Mouse (Mus musculus) layer of hippocampus, adult 18-20 months (tissue): ENCODE measurements at regions not wholly inside any gene's neighbourhood (a gene's known extent, or its start where the extent isn't known, plus 50 kb on each side); places are given as distances from the start of the nearest gene placed in this dataset.

Source experiments
- DNase-seq, 2 experiments: peaks; one replicate each; pipeline ENCODE4 v3.0.0; 2022; ENCODE audit warnings: low spot score in 2 of 2

DNA sequence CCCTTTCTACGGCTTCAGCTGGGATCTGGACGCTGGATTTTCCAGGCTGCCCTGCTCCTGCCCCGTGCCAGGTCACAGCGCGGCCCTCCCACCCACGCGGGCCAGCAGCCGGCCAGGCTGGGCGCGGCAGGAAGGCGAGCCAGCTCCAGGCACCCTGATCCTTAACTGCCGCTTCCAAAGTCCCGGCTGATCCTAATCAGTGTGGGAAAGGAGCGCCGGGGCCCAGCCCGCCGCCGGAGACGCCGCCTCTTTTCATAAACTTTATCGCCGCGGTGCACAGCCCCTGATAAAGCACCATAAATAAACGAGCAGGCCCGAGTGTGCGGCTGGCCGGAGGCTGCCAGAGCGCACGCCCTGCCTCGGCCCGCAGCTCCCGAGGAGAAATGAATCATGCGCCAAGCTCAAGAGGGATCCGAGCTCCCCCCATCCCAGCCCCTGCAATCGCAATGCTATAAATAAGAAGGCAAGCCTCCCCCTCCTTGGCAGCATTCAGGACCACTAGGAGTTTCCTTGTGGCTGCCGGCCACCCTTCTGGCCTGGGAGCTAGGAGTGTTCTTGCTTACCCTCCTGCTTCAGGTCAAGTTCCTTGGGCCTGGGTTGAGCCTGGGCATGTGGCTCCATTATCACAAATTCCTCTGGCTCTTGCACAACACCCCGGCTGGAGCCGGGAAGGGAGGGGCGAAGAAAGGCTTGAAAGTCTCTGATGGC lies 118.1 kb upstream of the Hes1 start:
- DNase-seq: peak in 1 of 2 experiments; percentile 37

DNA sequence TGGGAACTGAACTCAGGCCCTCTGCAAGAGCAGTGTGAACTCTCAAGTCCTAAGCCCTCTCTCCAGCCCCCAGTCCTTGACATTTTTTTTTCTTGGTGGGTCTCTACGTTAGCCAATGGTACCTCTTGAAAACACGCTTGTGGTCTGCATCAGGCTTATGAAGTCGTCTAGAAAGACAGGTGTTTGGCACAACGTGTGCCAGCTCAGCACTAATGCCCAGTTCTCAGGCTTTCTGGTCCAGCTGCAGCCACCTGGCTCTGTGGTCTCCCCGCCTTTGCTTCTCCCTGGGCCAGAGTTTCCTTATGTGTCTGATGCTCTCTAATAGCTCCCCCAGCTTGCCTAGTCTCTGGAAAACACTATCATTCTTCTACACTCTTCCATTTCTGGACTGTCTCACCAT lies 117.2 kb upstream of the Hes1 start:
- DNase-seq: no peak

- no peak for DNase-seq
Measured at GRCm38 (mm10) chr16:29947670-29948069, 116.5 kb upstream of the Hes1 start.

GRCm38 (mm10) chr16:29950136-29950535 lies 114.0 kb upstream of the Hes1 start:
- no peak for DNase-seq

GRCm38 (mm10) chr16:29950791-29951190 lies 113.4 kb upstream of the Hes1 start:
- DNase-seq: no peak

DNA sequence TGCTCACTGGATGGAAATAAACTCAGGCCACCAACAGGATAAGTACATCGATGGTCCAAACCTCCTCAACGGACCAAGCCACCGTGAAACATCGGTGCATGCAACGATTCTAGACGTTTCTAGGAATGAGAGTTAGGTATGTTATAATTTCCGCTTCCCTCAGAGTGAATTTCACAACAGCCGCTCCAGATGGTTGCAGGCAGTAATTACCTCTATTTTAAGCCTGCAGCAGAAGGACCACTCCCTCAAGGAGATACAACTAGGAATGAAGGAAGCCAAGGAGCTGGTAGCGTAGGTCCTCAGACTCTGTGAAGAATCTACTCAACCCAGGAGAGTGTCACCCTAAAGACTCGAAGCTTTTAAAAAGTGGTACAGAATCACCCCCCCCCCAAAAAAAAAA lies 109.5 kb upstream of the Hes1 start:
- DNase-seq: peak in 1 of 2 experiments; percentile 15

- no peak for DNase-seq
Measured at GRCm38 (mm10) chr16:29956904-29957303, 107.3 kb upstream of the Hes1 start.

DNA sequence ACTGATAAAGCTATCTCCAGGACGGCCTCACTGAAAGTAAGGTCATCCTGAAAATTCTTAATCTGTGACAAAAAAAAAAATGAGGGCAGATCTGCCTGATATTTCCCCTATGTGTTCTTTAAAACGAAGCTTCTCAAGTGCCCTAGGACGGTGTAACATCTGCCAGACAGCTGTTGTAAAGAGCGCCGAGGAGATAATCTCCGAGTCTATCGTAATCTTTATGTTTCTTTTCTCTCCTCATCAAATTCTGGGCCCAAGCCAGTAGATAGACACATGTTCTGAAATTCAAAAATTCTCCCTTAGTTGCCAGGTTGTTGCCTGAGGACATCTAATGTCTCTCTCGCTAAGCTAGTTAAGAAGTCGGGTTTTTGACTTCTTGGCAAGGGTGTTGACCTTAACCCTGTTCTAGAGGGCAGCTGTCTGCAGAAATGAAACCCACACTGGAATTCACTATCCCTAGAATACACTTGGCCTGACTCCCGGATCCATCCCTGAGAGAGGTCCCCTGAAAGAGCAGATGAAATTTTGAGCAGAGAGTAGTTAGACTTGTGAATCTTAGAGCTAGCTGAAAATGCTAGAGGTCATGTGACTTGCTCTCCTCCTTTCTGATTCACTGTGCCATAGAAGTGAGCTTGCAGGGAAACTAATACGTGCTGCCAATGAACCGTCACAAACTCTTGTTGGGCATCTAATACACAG lies 104.1 kb upstream of the Hes1 start:
- no peak for DNase-seq

- no peak for DNase-seq
Measured at GRCm38 (mm10) chr16:29963284-29963683, 100.9 kb upstream of the Hes1 start.

- DNase-seq: no peak
Measured at GRCm38 (mm10) chr16:29964563-29964962, 99.6 kb upstream of the Hes1 start.

DNA sequence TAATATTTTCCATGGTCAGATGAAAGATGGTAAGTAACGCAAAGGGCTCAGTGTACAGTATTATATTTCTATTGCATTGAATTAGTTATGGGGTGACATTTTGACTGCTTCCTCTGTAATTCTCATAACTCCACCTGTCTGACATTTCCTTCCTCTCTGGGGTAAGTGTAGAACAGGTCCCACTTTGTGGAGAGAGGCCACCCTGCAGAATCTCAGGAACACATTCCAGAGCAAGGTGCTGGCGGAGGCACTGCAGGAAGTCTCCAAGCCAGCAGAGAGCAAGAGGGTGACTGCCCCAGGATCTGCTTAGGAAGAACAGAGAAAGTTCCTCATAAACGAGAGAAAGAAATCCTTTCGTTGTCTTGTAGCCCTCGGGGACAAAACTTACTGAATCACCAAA lies 95.4 kb upstream of the Hes1 start:
- no peak for DNase-seq

GRCm38 (mm10) chr16:29972741-29973141 lies 91.4 kb upstream of the Hes1 start:
- DNase-seq: no peak

DNA sequence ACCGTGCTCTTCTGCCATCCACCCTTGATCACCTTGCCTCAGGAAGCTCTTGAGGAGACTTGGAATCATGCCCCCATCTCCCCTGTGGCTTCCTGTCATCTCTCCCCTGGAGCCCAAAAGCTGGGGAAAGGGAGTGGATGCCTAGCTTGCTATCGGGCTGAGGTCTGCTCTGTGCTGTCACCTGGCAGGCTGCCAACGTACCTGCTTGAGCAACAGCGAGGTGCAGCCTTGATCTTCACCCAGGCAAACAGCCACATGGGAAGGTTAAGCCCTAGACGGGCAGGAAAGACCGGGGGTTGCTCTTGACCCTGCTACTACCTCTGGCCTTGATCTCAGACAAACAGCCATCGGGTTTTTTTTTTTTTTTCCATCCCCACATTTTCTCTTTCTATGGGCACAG lies 90.9 kb upstream of the Hes1 start:
- no peak for DNase-seq

- no peak for DNase-seq
Measured at GRCm38 (mm10) chr16:29975800-29976199, 88.4 kb upstream of the Hes1 start.

DNA sequence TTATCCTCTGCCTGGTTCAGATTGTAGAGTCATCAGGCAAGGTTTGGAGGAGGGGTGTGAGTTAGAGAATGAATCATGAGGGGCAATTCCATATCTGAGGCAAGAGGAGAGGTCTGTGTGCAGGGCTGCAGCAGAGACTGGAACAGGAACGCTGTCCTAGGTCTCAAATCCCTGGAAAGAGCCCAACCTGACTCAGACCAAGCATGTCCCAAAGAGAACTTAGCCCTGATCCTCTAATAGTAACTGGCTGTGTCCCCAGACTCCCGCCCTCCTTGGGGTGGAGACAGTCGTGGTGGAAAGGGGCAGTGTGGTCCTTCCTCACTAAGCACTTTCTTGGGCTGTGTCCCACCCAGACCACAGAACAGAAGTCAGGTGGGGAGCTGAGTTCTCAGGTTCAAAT lies 87.2 kb upstream of the Hes1 start:
- DNase-seq: no peak

DNA sequence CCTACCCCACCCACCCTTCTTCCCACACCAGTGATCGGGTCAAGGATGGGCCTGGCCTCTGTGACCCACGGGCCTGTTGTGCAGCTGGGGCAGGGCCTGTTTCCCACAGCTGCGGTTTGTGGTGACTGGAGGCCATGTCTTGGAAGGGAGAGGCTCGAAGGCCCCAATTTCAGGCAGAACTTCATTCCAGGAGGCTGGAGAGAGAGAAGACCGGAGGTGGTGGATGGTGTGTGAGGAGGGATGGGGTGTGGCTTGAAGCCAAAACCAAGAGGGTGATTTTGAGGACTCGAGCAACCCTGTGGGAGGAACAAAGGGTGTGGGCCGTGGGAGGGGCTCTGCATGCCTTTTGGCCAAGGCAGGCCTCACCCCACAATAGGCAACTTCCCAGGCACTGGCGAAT lies 86.5 kb upstream of the Hes1 start:
- DNase-seq: no peak

DNA sequence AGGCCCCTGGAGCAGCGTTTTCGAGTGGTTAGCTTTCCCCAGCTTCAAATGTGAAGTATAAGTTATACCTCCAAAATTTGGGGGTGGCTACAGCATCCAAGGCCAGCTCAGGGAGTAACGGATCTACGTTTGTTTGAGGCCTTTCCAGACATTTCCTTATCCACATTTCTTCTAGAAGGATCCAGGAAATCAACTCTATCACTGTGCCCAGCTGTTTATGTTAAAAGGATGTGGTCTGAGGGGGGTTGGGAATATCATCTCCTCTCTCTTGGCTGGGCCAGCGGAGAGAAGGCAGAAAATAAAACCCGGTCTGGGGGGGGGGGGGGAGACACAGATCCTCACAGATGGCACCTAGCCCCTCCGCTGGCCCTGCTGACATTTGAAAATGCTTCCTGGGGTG lies 85.1 kb upstream of the Hes1 start:
- no peak for DNase-seq

GRCm38 (mm10) chr16:29981543-29981942 lies 82.6 kb upstream of the Hes1 start:
- DNase-seq: no peak

DNA sequence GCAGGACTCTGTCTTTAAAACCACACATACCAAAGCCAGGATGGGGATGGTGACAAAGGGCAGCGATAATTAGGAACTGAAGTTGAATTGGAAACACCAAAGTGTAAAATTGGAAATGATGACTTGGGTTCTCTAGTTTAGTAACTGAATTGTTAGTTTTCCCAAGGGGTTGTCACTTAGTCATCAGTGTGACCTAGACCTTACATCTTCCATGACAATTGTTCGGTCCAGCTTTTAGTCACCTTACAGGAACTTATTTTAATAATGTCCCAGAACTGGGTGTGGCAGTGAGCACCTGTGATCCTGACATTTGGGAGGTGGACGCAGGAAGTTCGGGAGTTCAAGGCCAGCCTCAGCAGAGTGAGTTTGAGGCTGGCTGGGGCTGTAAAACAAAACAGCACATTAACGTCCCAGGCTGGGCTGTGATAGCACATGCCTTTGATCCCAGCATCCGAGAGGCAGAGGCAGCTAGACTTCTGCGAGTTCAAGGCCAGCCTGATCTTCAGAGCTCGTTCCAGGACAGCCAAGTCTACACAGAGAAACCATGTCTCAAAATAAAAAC lies 81.9 kb upstream of the Hes1 start:
- DNase-seq: no peak

GRCm38 (mm10) chr16:29983161-29983560 lies 81.0 kb upstream of the Hes1 start:
- no peak for DNase-seq

DNA sequence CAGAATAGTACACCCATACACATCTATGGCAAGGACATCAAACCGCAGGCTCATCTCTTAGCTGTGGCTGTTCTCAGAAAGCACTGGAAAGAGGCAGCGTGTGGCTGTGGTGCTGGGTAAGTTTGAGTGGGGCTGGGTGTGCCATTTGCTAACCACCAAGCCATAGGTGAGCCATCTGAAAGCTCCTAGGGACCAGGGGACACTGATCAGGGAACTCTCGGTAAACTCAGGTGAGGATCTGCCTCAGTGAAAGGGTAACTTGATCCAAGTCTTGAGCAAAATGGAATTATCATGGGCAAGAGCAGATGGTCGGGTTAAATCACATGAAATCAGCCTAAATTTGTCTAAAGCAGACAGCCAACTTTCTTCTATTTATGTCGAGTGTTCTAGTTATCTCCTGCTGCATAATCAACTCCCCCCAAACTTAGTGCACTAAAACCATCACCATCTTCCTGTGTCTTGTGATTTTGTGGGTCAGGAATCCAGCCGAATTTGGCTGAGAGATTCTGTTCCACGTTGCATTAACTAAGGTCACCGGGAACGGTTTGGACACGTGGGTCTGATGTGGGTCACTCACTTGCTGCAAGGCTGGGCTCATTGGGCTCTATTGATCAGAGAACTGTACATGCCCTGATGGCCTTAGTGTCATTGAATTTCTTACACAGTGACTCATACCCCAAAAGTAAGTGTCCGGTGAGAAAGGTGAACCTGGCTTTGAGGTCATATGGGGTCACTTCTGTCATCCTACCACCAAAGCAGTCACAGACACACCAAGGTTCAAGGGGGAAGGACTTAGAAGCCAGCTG lies 78.9 kb upstream of the Hes1 start:
- peak in 1 of 2 experiments; percentile 17 for DNase-seq

DNA sequence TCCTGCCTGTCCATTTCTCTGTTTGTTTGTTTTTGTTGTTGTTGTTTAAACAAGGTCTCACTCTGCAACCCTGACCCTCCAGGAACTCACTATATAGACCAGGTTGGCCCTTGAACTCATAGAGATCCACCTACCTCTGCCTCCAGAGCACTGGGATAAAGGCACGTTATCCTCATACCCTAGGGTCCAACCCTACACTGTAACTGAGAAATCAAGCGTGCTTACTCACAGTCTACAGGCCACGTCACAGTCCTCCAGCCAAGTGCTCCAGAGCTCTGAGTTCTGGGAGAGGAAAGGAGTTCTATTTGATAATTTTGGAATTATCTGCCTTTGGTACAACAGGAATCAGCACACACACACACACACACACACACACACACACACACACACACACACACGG lies 76.6 kb upstream of the Hes1 start:
- no peak for DNase-seq
